Mouse (Mus musculus) olfactory bulb, adult 2 months (tissue): ENCODE data around the gene Fbxw11.

Experiments
- CTCF ChIP-seq: fragments of 200-500 bp; IDR thresholded peaks from 2 replicates; pipeline ENCODE4 v1.5.1; 2012; ENCODE audit warnings: low read depth, mild to moderate bottlenecking, low read length, moderate library complexity; ENCODE audit not compliant: insufficient read depth
- POLR2A ChIP-seq: fragments of 200-500 bp; IDR thresholded peaks from 2 replicates; pipeline ENCODE4 v1.6.1; 2012; ENCODE audit warnings: mild to moderate bottlenecking, low read depth, low read length, moderate library complexity; ENCODE audit not compliant: insufficient read depth

- no peak for TF ChIP-seq POLR2A
- no peak for TF ChIP-seq CTCF
These were observed 140.2 kb downstream of the Fbxw11 start for GRCm38 (mm10) chr11:32782724-32783123.
